Mouse (Mus musculus) intestine, embryonic 16.5 days (tissue): ENCODE results near the gene Golga7b. TPM values are rescaled to one million over a fixed set of nuclear protein-coding genes. Genes with fewer than 3 reads are reported as not detected.
A peak's percentile ranks its signal among the peaks of the same experiment; 100 is the strongest.

ENCODE experiments used
- ATAC-seq: fragments of 200-750 bp; cut with Nextera tagmentation; 2 replicates; pipeline ENCODE4 v1.8.0; 2017; ENCODE audit warnings: moderate TSS enrichment, moderate library complexity
- H3K27ac ChIP-seq: fragments of 300-500 bp; sonication (generic); 2 replicates; pipeline ENCODE4 v1.5.1; 2014; ENCODE audit warnings: mild to moderate bottlenecking, low read length
- H3K27me3 ChIP-seq: fragments of 300-500 bp; sonication (generic); replicated peaks from 2 replicates; pipeline ENCODE4 v1.6.1; 2014; ENCODE audit warnings: low read length, control low read depth, mixed read lengths; ENCODE audit not compliant: control insufficient read depth, insufficient read depth
- H3K36me3 ChIP-seq: fragments of 300-500 bp; sonication (generic); 2 replicates; pipeline ENCODE4 v1.6.1; 2014; ENCODE audit warnings: low read length, control low read depth; ENCODE audit not compliant: control insufficient read depth, insufficient read depth
- H3K4me1 ChIP-seq: fragments of 300-500 bp; sonication (generic); 2 replicates; pipeline ENCODE4 v1.6.1; 2014; ENCODE audit warnings: low read length, control low read depth, mixed read lengths; ENCODE audit not compliant: control insufficient read depth, insufficient read depth
- H3K4me2 ChIP-seq: fragments of 300-500 bp; sonication (generic); 2 replicates; pipeline ENCODE4 v1.6.1; 2014; ENCODE audit warnings: low read depth, low read length, control low read depth
- H3K4me3 ChIP-seq: fragments of 300-500 bp; sonication (generic); 2 replicates; pipeline ENCODE4 v1.5.1; 2014; ENCODE audit warnings: mild to moderate bottlenecking, low read length
- H3K9ac ChIP-seq: fragments of 300-500 bp; sonication (generic); 2 replicates; pipeline ENCODE4 v1.6.1; 2014; ENCODE audit warnings: low read depth, low read length
- H3K9me3 ChIP-seq: fragments of 300-500 bp; sonication (generic); 2 replicates; pipeline ENCODE4 v1.6.1; 2016; ENCODE audit warnings: low read length, control low read depth; ENCODE audit not compliant: control insufficient read depth
- WGBS: fragments of 180-500 bp; shearing (Covaris S2); extraction: QIAGEN DNeasy Blood & Tissue Kit; methylation state at CpG from one replicate; pipeline ENCODE4 v1.1.7; 2014; 5-methylcytosine and 5-hydroxymethylcytosine counted together
- polyA plus RNA-seq: library from polyadenylated mRNA; unstranded; fragments of >200 nt; fragmentation: Nextera tagmentation; extraction: Ambion mirVana; gene quantifications from 2 replicates; pipeline ENCODE4 v1.2.1, GENCODE M21; 2015

Gene Golga7b
- polyA plus RNA-seq: 1.0 and 1.2 TPM in 2 replicates

DNA sequence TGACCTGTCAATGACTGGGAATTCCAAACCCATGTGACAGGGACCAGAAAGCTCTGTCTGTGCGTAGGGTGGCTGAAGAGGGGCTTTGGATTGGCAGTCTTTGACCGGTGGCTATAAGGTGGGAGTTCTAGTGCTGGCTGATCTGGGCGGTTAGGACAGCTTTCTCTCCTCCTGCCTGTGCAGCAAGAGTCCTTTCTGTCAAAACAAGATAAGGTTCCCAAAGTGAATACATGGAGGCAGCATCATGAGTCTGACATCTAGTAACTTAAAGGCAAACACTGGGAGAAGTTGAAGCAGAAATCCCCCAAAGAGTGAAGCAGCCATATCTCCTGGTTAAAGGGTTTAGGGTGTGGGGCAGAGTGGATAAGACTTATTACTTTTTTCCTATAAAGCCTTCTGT lies at the start of gene Golga7b:
Golga7b (plus strand) TSS at position 56 of the 400 bp plus-strand sequence.
- no peaks in the 10 kb centered on the region for H3K27me3 ChIP-seq
- no peak within 1 kb of the TSS for H3K4me2 ChIP-seq
- no peak within 1 kb of the TSS for H3K4me3 ChIP-seq
- H3K27ac ChIP-seq: no peak within 1 kb of the TSS
- H3K36me3 ChIP-seq: no peaks in the 10 kb centered on the region
- WGBS: 81% methylated on average over 3 of the region's 3 CpGs
- H3K9ac ChIP-seq: no peak within 1 kb of the TSS
- H3K9me3 ChIP-seq: no peaks in the 10 kb centered on the region
- ATAC-seq: no peak
- no peaks in the 10 kb centered on the region for H3K4me1 ChIP-seq

DNA sequence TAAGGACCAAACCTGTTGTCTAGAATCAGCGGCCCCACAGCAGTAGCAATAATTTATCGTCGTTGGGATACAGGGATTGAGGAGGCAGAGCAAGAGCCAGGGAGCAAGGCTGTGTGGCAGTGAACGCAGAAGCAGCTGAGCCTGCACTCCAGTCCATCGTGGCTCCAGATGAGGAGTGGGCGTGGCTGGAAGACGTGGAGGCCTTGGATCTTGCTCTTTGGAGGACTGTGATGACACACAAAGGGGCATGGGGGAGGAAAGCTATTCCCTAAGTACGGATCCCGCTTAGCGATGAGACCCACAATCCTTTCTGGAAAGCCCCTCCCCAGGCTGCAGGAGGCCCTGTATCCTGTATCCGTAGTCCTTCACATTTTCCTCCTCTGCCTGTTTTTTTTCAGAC lies 49.3 kb upstream of the Golga7b start:
- H3K27ac ChIP-seq: no peak overlapping the region
- H3K9ac ChIP-seq: no peak overlapping the region
- no peak overlapping the region for H3K4me2 ChIP-seq
- peaks cover 13% of the 10 kb centered on the region for H3K4me1 ChIP-seq
- ATAC-seq: no peak
- 47% methylated on average over 11 of the region's 11 CpGs for WGBS
- no peaks in the 10 kb centered on the region for H3K36me3 ChIP-seq
- no peaks in the 10 kb centered on the region for H3K9me3 ChIP-seq
- H3K27me3 ChIP-seq: peaks cover 32% of the 10 kb centered on the region
- no peak overlapping the region for H3K4me3 ChIP-seq

DNA sequence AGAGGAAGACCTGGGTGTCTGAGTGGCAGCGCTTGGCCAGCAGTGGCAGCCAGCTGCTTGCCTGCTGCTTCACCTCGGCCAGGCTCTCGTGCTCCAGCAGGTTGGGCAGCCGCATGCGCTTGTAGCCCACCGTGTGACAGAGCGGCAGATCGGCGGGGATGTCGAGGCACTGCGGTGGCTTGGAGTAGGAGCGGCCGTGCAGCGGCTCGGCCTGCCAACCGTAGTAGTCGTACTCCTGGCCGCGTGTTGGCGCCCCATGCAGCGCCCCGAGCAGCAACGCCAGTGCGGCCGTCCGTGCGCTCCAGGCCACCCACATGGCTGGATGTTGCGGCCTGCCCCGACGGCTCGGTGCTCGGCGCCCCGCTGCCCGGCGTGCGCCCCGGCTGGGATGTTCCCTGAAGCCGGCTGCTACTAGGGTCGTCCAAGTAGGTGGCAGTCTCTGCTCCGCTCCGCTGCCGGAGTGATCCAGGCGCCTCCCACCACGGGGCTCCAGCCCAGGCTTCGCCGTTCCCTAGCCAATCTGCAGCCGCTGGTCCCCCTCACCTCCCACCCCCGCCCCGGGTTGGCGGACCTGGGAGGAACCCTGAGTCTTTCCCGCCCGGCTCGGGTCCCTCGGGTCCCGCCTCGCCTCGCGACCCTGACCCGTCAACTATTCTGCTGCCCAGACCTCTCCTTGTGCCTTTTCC lies 45.5 kb upstream of the Golga7b start, which contains the start of gene Sfrp5:
Sfrp5 (minus strand) TSS at position 557 of the 686 bp plus-strand sequence.
- H3K27me3 ChIP-seq: peaks cover 34% of the 10 kb centered on the region
- H3K4me2 ChIP-seq: peak within 1 kb of the TSS; percentile 48
- H3K4me1 ChIP-seq: peaks cover 13% of the 10 kb centered on the region
- WGBS: under 1% methylated on average over 59 of the region's 60 CpGs
- H3K9ac ChIP-seq: no peak within 1 kb of the TSS; the same call in 1 of the 2 replicates
- no peaks in the 10 kb centered on the region for H3K9me3 ChIP-seq
- ATAC-seq: peak; percentile 46; the same call in 1 of the 2 replicates
- H3K36me3 ChIP-seq: no peaks in the 10 kb centered on the region
- peak within 1 kb of the TSS; percentile 31 for H3K4me3 ChIP-seq
- no peak within 1 kb of the TSS for H3K27ac ChIP-seq

DNA sequence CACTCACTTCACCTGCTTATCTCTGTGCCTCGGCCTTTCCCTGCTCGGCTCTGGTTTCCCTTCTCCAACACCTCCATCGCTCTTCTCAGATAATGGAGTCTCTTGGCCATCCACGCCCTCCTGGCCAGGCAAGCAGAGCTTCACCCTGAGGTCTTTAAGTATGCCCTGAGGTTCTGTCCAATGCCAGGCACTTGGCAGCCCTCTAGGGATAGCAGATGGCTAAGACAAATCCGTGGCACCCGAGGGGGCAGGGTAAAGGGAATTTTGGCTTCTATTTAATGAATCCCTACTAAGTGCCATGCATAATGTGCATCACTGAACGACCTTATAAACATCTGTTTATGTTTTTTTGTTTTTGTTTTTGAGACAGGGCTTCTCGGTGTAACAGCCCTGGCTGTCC lies 44.9 kb upstream of the Golga7b start:
- ATAC-seq: no peak
- WGBS: 42% methylated on average over 8 of the region's 8 CpGs
- H3K4me2 ChIP-seq: peak overlapping the region; percentile 48; the same call in 1 of the 2 replicates
- no peaks in the 10 kb centered on the region for H3K36me3 ChIP-seq
- peaks cover 34% of the 10 kb centered on the region for H3K27me3 ChIP-seq
- H3K9ac ChIP-seq: no peak overlapping the region
- no peaks in the 10 kb centered on the region for H3K9me3 ChIP-seq
- H3K4me3 ChIP-seq: peak overlapping the region; percentile 31
- peaks cover 13% of the 10 kb centered on the region for H3K4me1 ChIP-seq
- H3K27ac ChIP-seq: no peak overlapping the region

DNA sequence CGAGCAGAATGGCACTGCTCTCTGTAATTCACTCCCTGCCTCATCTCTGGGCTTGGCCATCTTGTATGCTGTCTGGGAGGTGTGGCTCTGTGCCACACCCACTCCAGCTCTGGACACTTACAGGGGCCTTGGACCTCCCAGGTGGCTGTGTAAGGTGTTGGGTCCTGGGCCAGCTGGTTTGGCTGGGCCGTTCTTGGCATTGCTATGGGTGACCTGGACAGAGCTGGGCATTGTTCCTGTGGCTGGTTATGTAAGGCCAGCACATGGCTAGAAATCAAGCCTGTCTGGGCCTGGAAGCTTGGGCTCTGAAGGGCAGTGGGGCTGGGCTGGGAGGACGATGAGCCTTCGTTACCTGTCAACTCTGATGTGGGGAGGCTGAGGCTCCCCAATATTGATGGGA lies 43.1 kb upstream of the Golga7b start:
- H3K36me3 ChIP-seq: no peaks in the 10 kb centered on the region
- peaks cover 31% of the 10 kb centered on the region for H3K27me3 ChIP-seq
- H3K9ac ChIP-seq: no peak overlapping the region
- no peak overlapping the region for H3K4me2 ChIP-seq
- H3K4me3 ChIP-seq: no peak overlapping the region
- H3K27ac ChIP-seq: no peak overlapping the region
- H3K9me3 ChIP-seq: no peaks in the 10 kb centered on the region
- 82% methylated on average over 4 of the region's 4 CpGs for WGBS
- peaks cover 9% of the 10 kb centered on the region for H3K4me1 ChIP-seq
- ATAC-seq: no peak

DNA sequence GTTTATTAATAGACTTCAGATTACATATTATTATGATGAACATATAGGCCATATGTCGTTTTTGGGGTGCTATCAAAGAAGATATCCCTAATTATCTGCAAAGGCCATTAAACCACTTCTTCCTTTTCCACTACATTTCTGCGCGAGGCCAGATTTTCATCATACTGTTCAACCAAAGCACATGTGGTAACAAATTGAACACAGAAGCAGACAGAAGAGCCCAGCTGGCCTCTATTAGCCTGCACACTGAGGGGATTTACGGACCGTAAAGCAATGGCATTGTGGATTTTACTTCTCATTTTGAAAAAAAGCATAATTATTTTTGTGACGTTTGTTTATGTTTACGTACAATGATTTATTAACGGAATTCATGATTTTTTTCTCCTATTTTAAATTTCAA lies 42.2 kb upstream of the Golga7b start:
- Histone ChIP-seq H3K4me1 (peaks cover 15% of the 10 kb centered on the region), H3K9ac (no peak overlapping the region), H3K4me2 (no peak overlapping the region), H3K27me3 (peaks cover 30% of the 10 kb centered on the region), H3K9me3 (no peaks in the 10 kb centered on the region), H3K27ac (no peak overlapping the region), H3K4me3 (no peak overlapping the region), H3K36me3 (no peaks in the 10 kb centered on the region)
- WGBS: 77% methylated on average over 8 of the region's 8 CpGs
- ATAC-seq: no peak

DNA sequence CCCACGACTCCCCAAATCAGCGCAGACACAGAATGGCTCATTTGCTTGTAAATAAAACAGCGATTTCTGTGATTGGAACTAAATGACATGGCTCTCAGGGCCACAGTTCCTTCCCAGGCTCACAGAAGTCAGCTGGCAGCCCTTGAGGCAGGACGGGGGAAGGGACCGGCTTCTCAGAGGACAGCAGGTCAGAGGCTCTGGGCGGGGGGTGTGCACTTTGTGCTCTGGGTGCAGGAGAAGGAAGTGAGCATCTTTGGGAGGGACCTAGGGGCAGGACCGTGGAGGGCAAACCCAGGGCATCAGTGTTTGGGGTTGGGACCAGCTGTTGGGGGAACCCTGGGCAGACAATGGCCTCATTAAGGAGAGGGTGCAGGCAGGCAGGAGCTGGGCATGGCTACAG lies 37.9 kb upstream of the Golga7b start:
- no peaks in the 10 kb centered on the region for H3K9me3 ChIP-seq
- 52% methylated on average over 7 of the region's 7 CpGs for WGBS
- H3K4me1 ChIP-seq: peaks cover 7% of the 10 kb centered on the region
- no peak overlapping the region for H3K4me2 ChIP-seq
- no peaks in the 10 kb centered on the region for H3K36me3 ChIP-seq
- peak; percentile 68 for ATAC-seq
- H3K4me3 ChIP-seq: no peak overlapping the region
- no peaks in the 10 kb centered on the region for H3K27me3 ChIP-seq
- no peak overlapping the region for H3K27ac ChIP-seq
- no peak overlapping the region for H3K9ac ChIP-seq

DNA sequence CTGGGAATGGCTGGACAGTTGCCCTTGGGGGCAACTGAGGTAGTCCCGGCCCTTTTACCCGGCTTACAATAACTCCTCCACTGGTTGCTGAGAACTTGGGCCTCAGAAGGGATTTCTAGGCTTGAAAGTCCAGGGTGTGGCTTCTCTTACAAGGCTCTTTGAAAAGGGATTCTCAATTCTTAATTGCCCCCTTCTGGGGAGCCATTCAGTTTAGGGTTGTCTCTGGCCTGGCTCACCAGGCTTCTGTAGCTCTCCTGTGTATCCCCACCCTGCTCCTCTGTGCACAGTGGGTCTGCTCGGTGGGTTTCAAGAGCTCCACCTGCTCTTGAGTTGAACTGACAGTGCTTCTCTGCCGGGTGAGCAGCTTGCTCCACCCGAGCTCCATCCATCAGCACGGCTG lies 37.4 kb upstream of the Golga7b start:
- no peak overlapping the region for H3K27ac ChIP-seq
- ATAC-seq: no peak
- no peak overlapping the region for H3K4me2 ChIP-seq
- H3K9me3 ChIP-seq: no peaks in the 10 kb centered on the region
- H3K4me3 ChIP-seq: no peak overlapping the region
- no peaks in the 10 kb centered on the region for H3K27me3 ChIP-seq
- 57% methylated on average over 6 of the region's 6 CpGs for WGBS
- H3K9ac ChIP-seq: no peak overlapping the region
- H3K4me1 ChIP-seq: peaks cover 7% of the 10 kb centered on the region
- H3K36me3 ChIP-seq: no peaks in the 10 kb centered on the region

DNA sequence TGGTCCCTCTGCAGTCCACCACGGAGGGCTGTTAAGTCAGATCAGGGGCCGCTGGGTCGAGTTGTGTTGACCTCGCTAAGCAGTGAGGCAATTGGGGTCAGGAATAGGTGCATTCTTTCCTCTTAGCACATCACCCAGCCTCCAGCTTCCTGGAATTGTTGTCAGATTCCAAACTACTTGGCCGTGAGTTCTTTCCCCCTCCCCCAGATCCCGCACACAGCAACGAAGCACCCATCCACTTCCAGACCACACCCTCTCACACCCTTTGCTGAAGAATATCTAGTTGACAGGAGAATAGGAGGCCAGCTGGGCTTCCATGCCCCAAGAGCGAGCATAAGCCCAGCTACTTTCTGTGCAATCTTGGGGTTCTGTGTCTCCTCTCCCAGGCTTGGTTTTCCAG lies 35.4 kb upstream of the Golga7b start:
- no peak overlapping the region for H3K27ac ChIP-seq
- H3K9ac ChIP-seq: no peak overlapping the region
- no peak for ATAC-seq
- H3K4me3 ChIP-seq: no peak overlapping the region
- H3K4me1 ChIP-seq: peaks cover 7% of the 10 kb centered on the region
- 31% methylated on average over 8 of the region's 8 CpGs for WGBS
- H3K36me3 ChIP-seq: no peaks in the 10 kb centered on the region
- no peaks in the 10 kb centered on the region for H3K9me3 ChIP-seq
- no peaks in the 10 kb centered on the region for H3K27me3 ChIP-seq
- H3K4me2 ChIP-seq: no peak overlapping the region

DNA sequence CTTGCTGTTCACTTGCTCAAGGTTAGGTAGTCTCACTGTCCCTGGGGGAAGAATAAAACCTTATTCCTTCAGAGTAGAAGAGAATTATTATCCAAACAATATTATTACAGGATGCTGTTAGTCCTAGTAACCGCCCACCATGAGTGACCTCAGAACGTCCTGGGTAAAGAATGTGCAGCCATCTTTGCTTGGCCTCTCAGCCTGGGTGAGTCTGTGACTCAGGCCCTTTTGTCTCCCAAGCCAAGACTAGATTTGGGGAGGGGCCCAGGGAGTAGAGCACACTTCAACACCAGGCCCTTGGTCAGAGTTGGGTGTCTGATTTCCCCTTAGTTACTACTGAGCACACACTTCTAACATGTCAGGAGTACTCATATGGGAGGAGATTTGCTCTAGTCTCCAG lies 32.8 kb upstream of the Golga7b start:
- Histone ChIP-seq H3K9me3 (no peaks in the 10 kb centered on the region), H3K4me2 (no peak overlapping the region), H3K4me3 (no peak overlapping the region), H3K4me1 (peaks cover 3% of the 10 kb centered on the region), H3K36me3 (no peaks in the 10 kb centered on the region), H3K27ac (no peak overlapping the region), H3K9ac (no peak overlapping the region), H3K27me3 (no peaks in the 10 kb centered on the region)
- WGBS: 61% methylated on average over 2 of the region's 2 CpGs
- ATAC-seq: no peak
